Mouse (Mus musculus): ENCODE data around the gene Adamts4. TPM values are rescaled to one million over a fixed set of nuclear protein-coding genes. Genes with fewer than 3 reads are reported as not detected.

Adamts4 gene
- polyA plus RNA-seq, 1 experiment: 20.1 TPM

DNA sequence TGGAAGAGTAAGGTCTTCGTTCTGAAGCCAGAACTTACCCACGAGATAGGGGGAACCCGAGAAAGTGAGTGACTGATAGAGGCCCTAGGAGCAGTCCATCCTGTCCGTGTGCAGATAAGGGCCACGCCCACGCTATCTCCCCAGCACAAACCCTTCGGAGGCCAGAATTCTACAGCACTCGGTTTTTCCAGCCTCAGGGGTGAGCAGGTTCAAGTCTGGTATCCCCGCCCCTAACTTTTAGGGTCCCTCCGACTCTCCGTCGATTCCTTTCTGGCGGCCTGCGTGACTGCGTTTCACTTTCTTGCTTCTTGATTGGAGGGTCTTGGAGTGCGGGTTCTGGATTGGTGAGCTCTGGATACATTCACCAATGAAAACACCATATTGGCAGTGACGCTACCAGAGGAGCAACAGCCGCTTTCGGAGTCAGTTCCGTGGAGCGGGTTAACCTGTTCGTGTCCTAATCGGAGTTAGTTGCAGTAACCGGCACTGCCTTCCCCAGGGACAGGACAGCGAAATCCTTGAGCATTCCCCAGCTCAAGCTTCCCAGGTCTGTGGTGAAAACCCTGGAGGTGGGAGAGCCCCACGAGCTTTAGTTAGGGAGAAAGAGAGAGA, 30.8 kb downstream of the Adamts4 start, which contains the start of gene Ppox:
Ppox (minus strand) TSS at position 271 of the 612 bp plus-strand sequence.
- H3K27ac ChIP-seq (ENCODE audit: insufficient read depth, low read length): no peak within 1 kb of the TSS
- TF ChIP-seq POLR2A (IDR thresholded peaks at IDR 0.05; ENCODE audit: extremely low read depth, insufficient read depth, low read length) (0 out of 2 replicates have a peak, but pooled peaks have one; percentile 42), CTCF (IDR thresholded peaks at IDR 0.05; ENCODE audit: extremely low read depth, insufficient read depth, low read length) (no peak)
- peak within 1 kb of the TSS; percentile 50 for H3K4me3 ChIP-seq (ENCODE audit: insufficient read depth, low read length)
- peaks cover 1% of the 10 kb centered on the region; the same call in 1 of the 2 replicates for H3K4me1 ChIP-seq (ENCODE audit: control insufficient read depth, insufficient read depth, low read length)

DNA sequence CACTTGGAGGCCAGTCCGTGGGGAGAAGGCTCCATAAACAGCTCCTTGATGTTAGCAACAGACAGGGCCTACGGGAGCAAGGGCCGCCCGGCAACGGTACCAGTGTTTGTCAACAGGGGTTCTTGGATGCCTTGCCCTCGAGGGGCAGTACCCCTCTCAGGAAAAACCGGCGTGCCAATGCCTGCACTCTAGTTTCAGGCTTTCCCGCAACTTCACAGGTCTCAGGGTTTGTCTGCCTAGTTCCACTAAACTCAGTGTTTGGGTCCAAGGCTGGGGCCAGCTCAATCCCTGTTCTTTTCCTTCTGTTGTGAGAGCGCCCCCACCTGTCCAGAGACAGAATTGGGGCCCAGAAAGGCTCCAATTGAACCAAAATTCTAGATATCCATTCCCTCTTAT, 31.3 kb downstream of the Adamts4 start:
- Histone ChIP-seq H3K27ac (ENCODE audit: insufficient read depth, low read length) (no peak overlapping the region), H3K4me1 (ENCODE audit: control insufficient read depth, insufficient read depth, low read length) (peaks cover 1% of the 10 kb centered on the region; the same call in 1 of the 2 replicates), H3K4me3 (ENCODE audit: insufficient read depth, low read length) (peak overlapping the region; percentile 50)
- peak; percentile 49 for TF ChIP-seq CTCF (IDR thresholded peaks at IDR 0.05; ENCODE audit: extremely low read depth, insufficient read depth, low read length)
- TF ChIP-seq POLR2A (IDR thresholded peaks at IDR 0.05; ENCODE audit: extremely low read depth, insufficient read depth, low read length): no peak

DNA sequence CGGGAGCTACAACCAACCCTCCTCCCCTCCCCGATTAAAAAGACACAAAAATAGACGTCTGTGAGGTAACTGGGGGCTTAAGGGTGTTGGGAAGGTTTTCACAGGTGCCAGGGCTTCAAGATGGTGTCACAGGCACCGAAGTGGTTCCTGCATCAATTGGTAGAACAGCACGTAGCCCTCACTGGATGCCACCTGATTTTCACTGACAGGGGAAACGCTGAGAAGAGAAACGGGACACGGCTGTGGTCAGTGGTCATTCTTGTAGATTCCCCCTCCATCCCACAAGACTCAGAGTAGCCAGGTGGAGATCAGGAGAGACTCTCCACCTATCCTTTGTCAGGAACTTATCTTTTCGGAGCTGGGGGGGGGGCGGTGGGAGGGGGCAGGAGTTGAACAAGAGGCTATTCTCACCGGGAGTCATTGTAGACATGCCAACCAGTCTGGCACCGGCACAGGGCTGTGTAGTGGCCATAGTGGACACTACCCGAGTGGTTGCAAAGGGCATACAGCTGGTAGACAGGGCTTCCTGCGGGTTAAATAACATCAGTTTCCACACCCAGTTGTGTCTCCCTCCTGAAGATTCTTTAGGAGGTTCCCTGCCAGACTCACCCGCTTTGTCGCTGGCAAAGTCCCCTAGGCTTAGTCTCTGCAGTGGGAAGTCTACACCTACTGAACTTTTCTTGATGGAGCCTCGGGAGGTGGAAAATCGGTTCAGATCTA, 32.0 kb downstream of the Adamts4 start:
- no peak overlapping the region for H3K27ac ChIP-seq (ENCODE audit: insufficient read depth, low read length)
- no peak overlapping the region for H3K4me3 ChIP-seq (ENCODE audit: insufficient read depth, low read length)
- TF ChIP-seq POLR2A (IDR thresholded peaks at IDR 0.05; ENCODE audit: extremely low read depth, insufficient read depth, low read length): no peak
- peaks cover 1% of the 10 kb centered on the region; the same call in 1 of the 2 replicates for H3K4me1 ChIP-seq (ENCODE audit: control insufficient read depth, insufficient read depth, low read length)

DNA sequence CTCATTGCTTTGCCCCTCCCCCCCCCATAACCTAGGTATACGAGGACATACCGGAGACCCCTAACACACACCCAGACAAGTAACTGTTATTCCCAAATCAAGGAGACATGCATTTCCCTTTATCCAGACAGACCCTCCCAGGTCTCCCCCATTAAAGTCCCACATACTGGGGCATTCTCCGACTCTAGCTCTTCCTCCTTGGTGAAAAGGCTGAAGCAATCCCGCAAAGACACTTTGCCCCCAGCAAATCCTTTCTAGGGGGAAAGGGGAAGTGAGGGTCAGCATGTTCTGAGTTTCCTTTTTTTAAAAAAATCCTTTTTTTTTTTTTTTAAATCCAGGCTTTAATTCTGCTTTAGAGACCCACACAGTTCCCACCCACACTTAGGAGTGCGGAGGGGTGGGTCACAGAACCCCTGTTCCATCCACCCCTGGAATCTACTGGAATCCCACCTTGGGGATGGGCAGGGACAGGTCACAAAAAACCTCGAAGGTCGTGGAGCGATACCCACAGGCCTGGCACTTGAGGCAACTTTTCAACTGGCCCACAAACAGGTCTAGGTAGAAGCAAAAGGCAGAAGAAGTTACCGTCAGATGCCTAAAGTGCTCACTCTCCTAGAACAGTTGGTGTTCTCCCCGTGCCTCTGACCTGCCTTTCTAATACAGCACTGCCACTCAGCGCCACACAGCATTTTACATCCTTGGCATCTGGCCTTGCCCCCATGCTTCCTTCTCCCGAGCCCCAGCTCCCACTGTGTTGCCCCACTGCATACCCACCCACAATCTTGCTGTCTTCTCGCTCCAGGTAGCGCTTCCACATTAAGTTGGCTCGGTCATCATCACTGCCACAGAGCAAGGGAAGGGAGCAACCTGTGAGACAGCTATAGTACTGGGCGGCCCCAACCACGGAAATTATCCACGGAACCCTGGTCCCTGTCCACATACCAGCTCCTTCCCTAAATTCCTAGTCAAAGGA, 33.3 kb downstream of the Adamts4 start:
- Histone ChIP-seq H3K4me3 (ENCODE audit: insufficient read depth, low read length) (no peak overlapping the region), H3K4me1 (ENCODE audit: control insufficient read depth, insufficient read depth, low read length) (peaks cover 4% of the 10 kb centered on the region; the same call in 1 of the 2 replicates), H3K27ac (ENCODE audit: insufficient read depth, low read length) (no peak overlapping the region)
- TF ChIP-seq CTCF (IDR thresholded peaks at IDR 0.05; ENCODE audit: extremely low read depth, insufficient read depth, low read length) (no peak), POLR2A (IDR thresholded peaks at IDR 0.05; ENCODE audit: extremely low read depth, insufficient read depth, low read length) (no peak)

DNA sequence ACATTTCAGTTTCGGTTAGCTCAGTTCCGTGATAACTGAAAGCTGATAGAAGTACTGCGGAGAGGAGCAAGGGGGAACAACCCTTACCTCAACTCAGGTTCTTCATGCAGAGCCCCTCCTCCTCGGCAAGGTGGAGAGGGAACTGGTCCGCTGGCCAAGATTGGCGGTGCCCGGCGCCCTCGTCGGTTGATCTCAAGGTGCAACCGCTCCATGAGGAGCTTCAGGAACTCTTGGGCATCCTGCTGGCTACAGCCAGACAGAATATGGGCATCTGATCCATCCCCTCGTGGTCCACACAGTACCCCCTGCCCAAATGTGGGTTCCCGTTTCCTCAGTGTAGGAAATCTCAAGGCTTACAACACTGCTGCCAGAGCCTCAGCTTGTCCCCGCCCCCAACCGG, 34.3 kb downstream of the Adamts4 start:
- no peak overlapping the region for H3K27ac ChIP-seq (ENCODE audit: insufficient read depth, low read length)
- TF ChIP-seq POLR2A (IDR thresholded peaks at IDR 0.05; ENCODE audit: extremely low read depth, insufficient read depth, low read length) (no peak), CTCF (IDR thresholded peaks at IDR 0.05; ENCODE audit: extremely low read depth, insufficient read depth, low read length) (no peak)
- peaks cover 4% of the 10 kb centered on the region; the same call in 1 of the 2 replicates for H3K4me1 ChIP-seq (ENCODE audit: control insufficient read depth, insufficient read depth, low read length)
- H3K4me3 ChIP-seq (ENCODE audit: insufficient read depth, low read length): no peak overlapping the region

DNA sequence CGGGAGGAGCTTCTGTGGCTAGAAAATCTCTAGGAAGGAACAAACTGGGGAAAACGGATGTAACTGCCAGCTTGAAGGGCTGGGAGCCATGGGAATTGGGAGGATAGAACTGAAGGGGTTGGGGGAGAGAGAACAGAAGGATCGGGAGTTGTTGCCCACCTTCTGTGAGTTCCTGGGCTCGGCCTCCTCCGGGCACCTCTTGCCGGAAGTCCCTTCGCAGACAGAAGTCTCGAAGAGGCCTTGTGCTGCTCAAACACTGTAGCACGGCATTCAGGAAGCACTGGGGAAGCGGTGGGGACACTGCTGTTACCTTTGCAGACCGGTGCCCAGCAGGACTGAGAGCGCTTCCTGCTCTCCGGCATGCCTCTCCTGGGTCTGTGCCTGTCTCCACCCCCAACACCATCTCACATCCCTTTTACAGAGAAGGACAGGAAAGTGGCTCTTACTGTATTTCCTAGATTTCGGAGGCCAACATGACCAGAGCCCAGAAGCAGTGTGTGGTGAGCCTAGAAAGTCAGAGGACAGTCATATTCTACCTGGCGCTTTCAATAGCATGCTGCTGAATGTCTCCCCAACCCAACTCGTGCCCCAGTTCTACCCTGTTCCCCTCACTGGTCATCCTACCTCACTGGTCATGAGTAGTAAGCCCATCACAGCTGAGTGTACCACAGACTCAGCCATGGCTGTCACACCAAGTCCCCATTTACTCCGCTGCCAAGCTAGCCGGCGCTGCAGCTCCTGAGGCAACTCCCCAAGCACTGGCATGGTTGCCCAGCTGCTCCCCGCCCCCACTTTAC, 35.1 kb downstream of the Adamts4 start:
- no peak overlapping the region for H3K27ac ChIP-seq (ENCODE audit: insufficient read depth, low read length)

DNA sequence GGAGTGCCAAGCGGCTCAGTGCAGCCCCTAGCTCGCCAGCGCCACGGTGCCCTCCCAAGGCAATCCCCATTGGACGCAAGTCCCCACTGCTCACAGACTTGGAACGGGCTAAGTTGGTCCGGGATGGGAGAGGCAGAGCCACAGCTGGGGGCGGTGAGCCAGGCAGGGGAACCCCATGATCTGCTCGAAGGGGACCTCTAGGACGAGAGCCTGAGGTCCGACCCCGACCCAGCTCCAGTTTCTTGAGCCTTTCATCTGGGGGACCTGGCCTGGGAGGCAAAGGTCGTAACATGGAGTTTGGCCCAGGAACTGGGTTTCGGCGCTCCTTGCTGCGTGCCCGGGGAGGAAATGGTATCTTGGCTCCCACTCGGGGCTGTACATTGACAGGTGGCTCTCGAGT, 36.3 kb downstream of the Adamts4 start:
- TF ChIP-seq CTCF (IDR thresholded peaks at IDR 0.05; ENCODE audit: extremely low read depth, insufficient read depth, low read length) (no peak), POLR2A (IDR thresholded peaks at IDR 0.05; ENCODE audit: extremely low read depth, insufficient read depth, low read length) (no peak)
- Histone ChIP-seq H3K4me1 (ENCODE audit: control insufficient read depth, insufficient read depth, low read length) (peaks cover 4% of the 10 kb centered on the region; the same call in 1 of the 2 replicates), H3K4me3 (ENCODE audit: insufficient read depth, low read length) (peak overlapping the region; percentile 85; the same call in 1 of the 2 replicates), H3K27ac (ENCODE audit: insufficient read depth, low read length) (no peak overlapping the region)

More for the DNA sequence above, 35.1 kb downstream of the Adamts4 start:
- TF ChIP-seq CTCF (IDR thresholded peaks at IDR 0.05; ENCODE audit: extremely low read depth, insufficient read depth, low read length): no peak
- TF ChIP-seq POLR2A (IDR thresholded peaks at IDR 0.05; ENCODE audit: extremely low read depth, insufficient read depth, low read length): no peak; the same call in 1 of the 2 replicates
- no peak overlapping the region; the same call in 1 of the 2 replicates for H3K4me3 ChIP-seq (ENCODE audit: insufficient read depth, low read length)
- peaks cover 4% of the 10 kb centered on the region; the same call in 1 of the 2 replicates for H3K4me1 ChIP-seq (ENCODE audit: control insufficient read depth, insufficient read depth, low read length)
